Mouse (Mus musculus): ENCODE data around the gene Enc1. TPM values are rescaled to one million over a fixed set of nuclear protein-coding genes. Genes with fewer than 3 reads are reported as not detected.
A peak's percentile ranks its signal among the peaks of the same experiment; 100 is the strongest.

Enc1 gene
- polyA plus RNA-seq, 1 experiment: 8.5 TPM

DNA sequence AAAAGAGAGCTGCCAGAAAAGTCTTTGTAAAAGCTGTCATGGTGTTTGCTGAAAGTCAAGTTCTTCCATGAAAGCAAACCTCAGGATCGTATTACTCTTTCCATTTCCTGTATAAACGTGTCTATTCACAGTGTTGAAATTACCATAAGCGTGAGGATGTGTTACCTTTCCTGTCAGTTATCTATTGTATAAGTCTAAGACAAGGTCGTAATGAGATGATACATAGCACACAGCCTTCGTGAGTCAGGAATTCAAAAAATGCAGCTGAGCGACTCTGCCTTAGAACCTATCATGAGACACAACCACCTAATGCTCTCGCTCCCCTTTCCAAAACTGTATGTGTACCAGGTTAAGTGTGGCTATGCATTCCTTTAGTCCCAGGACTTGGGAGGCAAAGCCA lies 39.8 kb upstream of the Enc1 start:
- Histone ChIP-seq H3K27me3 (ENCODE audit: control insufficient read depth, insufficient read depth, low read length) (no peaks in the 10 kb centered on the region), H3K36me3 (ENCODE audit: control insufficient read depth, insufficient read depth, low read length) (no peaks in the 10 kb centered on the region), H3K4me1 (ENCODE audit: control insufficient read depth, insufficient read depth, low read length) (peaks cover 5% of the 10 kb centered on the region), H3K27ac (ENCODE audit: control insufficient read depth, insufficient read depth, low read depth, low read length) (no peak overlapping the region), H3K4me3 (ENCODE audit: control insufficient read depth, low read depth, low read length) (no peak overlapping the region)
- TF ChIP-seq POLR2A (IDR thresholded peaks at IDR 0.05; ENCODE audit: control insufficient read depth, low read depth, low read length) (no peak), CTCF (IDR thresholded peaks at IDR 0.05; ENCODE audit: control insufficient read depth, insufficient read depth, insufficient replicate concordance, low read depth, low read length) (no peak)

DNA sequence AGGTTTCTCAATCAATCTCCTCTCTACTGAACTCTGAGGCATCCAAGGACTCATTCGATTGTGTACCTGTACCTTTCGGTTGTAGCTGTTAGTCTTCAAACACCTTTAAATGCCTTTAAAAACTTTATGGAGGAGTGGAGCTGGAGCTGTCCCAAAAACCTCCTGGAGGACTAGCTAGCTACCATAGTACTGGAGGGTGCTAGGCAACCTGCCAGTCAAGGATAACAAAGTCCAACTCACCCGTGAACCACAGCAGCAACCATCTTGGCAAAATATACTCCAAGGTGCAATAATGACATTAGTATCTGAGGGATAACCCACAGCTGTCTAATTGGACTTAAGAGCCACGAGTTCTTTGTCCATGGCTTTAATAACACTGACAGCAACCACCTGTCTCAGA lies 39.0 kb upstream of the Enc1 start:
- H3K36me3 ChIP-seq (ENCODE audit: control insufficient read depth, insufficient read depth, low read length): no peaks in the 10 kb centered on the region
- H3K27me3 ChIP-seq (ENCODE audit: control insufficient read depth, insufficient read depth, low read length): no peaks in the 10 kb centered on the region
- peaks cover 5% of the 10 kb centered on the region for H3K4me1 ChIP-seq (ENCODE audit: control insufficient read depth, insufficient read depth, low read length)
- H3K27ac ChIP-seq (ENCODE audit: control insufficient read depth, insufficient read depth, low read depth, low read length): no peak overlapping the region
- TF ChIP-seq POLR2A (IDR thresholded peaks at IDR 0.05; ENCODE audit: control insufficient read depth, low read depth, low read length) (no peak), CTCF (IDR thresholded peaks at IDR 0.05; ENCODE audit: control insufficient read depth, insufficient read depth, insufficient replicate concordance, low read depth, low read length) (no peak)
- H3K4me3 ChIP-seq (ENCODE audit: control insufficient read depth, low read depth, low read length): no peak overlapping the region

DNA sequence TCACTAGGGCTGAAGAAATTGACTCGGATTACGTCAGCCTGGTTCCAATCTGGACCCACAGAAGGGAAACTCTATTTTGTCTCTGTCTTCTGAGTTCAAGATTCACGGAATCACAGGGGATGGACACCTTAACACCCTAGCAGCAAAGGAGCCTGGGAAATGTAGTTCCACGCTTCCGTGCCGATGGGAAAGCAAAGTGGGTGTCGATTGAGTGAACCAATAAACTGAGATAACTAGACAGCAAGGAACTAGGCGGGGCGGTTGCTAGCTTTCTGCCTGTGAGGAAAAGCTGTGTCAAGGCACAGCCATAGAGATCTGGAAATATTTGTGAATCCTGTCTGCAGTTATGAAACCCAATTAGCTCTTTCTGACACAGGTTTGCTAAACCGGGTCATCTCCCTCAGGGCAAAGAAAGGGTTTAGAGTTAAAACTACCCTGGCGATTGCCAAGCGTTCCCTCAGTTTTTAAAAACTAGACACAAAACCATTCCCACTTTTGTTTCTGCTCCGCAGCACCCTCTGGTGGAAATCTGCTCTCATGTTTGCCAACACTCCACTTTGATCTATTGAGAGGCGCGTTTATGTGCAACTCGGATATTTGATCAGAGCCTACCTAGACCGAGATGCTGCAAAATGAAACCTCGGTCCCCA lies 35.7 kb upstream of the Enc1 start:
- no peak for TF ChIP-seq POLR2A (IDR thresholded peaks at IDR 0.05; ENCODE audit: control insufficient read depth, low read depth, low read length)
- TF ChIP-seq CTCF (IDR thresholded peaks at IDR 0.05; ENCODE audit: control insufficient read depth, insufficient read depth, insufficient replicate concordance, low read depth, low read length): no peak
- H3K27ac ChIP-seq (ENCODE audit: control insufficient read depth, insufficient read depth, low read depth, low read length): no peak overlapping the region
- peak overlapping the region; percentile 28 for H3K4me3 ChIP-seq (ENCODE audit: control insufficient read depth, low read depth, low read length)
- H3K27me3 ChIP-seq (ENCODE audit: control insufficient read depth, insufficient read depth, low read length): no peaks in the 10 kb centered on the region
- no peaks in the 10 kb centered on the region for H3K36me3 ChIP-seq (ENCODE audit: control insufficient read depth, insufficient read depth, low read length)
- no peaks in the 10 kb centered on the region for H3K4me1 ChIP-seq (ENCODE audit: control insufficient read depth, insufficient read depth, low read length)

DNA sequence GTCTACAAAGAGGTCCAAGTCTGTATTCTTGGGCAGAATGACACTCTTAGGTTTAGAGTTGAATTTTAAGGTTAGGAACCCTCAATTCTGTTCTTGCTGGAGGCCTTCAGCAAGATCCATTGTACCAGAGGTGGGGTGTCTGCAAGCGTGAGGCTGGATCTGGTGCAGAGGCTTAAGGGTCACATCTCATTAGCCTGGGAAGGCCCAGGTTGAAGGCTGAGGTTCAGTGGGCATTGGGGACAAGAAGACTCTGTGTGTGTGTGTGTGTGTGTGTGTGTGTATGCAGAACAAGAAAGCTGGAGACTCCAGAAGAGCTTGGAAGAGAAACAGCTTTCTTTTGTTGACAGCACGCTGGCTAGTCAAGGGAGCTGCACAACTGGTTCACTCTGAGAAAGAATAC lies 34.9 kb upstream of the Enc1 start:
- Histone ChIP-seq H3K4me1 (ENCODE audit: control insufficient read depth, insufficient read depth, low read length) (no peaks in the 10 kb centered on the region), H3K4me3 (ENCODE audit: control insufficient read depth, low read depth, low read length) (no peak overlapping the region), H3K36me3 (ENCODE audit: control insufficient read depth, insufficient read depth, low read length) (no peaks in the 10 kb centered on the region), H3K27me3 (ENCODE audit: control insufficient read depth, insufficient read depth, low read length) (no peaks in the 10 kb centered on the region), H3K27ac (ENCODE audit: control insufficient read depth, insufficient read depth, low read depth, low read length) (no peak overlapping the region)
- TF ChIP-seq CTCF (IDR thresholded peaks at IDR 0.05; ENCODE audit: control insufficient read depth, insufficient read depth, insufficient replicate concordance, low read depth, low read length): no peak
- TF ChIP-seq POLR2A (IDR thresholded peaks at IDR 0.05; ENCODE audit: control insufficient read depth, low read depth, low read length): no peak

DNA sequence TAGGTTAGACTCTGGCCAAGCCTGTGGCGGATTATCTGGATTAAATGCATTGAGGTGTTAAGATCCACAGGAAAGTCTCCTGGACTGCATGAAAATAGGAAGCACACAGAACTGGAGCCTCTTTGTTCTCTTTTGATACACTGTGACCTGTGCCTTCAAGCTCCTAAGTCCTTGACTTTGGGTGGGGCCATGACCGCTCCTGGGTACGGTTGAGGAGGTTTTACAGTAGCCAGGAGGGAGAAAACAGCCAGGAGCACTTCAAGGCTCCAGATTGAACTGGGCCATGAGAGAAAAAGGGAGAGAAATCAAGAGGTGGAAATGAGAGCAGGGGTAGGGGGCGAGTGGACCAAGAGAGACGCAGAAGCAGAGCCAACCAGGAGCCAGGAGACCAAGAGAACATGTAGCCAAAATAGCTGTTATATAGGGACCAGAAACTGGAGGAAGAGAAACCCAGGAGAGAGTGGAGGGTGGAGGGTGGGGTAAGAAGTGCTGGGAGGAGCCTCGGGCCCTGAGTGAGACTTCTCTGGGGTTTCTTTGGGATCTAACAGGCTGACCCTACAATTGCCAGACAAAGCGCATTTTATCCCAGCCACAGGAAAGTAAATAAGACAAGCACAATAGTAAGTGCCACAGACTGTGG lies 33.3 kb upstream of the Enc1 start:
- Histone ChIP-seq H3K4me1 (ENCODE audit: control insufficient read depth, insufficient read depth, low read length) (no peaks in the 10 kb centered on the region), H3K4me3 (ENCODE audit: control insufficient read depth, low read depth, low read length) (no peak overlapping the region), H3K36me3 (ENCODE audit: control insufficient read depth, insufficient read depth, low read length) (no peaks in the 10 kb centered on the region), H3K27me3 (ENCODE audit: control insufficient read depth, insufficient read depth, low read length) (no peaks in the 10 kb centered on the region), H3K27ac (ENCODE audit: control insufficient read depth, insufficient read depth, low read depth, low read length) (no peak overlapping the region)
- TF ChIP-seq POLR2A (IDR thresholded peaks at IDR 0.05; ENCODE audit: control insufficient read depth, low read depth, low read length) (no peak), CTCF (IDR thresholded peaks at IDR 0.05; ENCODE audit: control insufficient read depth, insufficient read depth, insufficient replicate concordance, low read depth, low read length) (no peak)

DNA sequence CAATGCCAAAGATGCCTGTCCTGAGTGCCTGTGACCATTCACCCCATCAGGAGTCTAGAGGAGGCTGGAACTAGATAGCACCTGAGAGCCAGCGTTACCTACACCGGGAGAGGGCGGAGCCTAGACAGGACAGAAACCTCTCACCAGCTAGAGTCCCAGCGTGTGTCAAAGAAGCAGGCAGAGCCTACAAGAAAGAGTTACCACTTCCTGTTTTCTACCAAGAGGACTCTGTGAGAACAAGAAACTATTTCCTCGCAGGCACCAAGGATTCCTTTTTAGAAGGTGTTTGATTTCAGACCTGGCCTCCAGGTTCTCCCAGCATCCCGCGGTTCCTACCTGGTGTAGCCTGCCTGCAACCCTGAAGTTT lies 32.8 kb upstream of the Enc1 start:
- no peaks in the 10 kb centered on the region for H3K4me1 ChIP-seq (ENCODE audit: control insufficient read depth, insufficient read depth, low read length)
- H3K4me3 ChIP-seq (ENCODE audit: control insufficient read depth, low read depth, low read length): no peak overlapping the region
- H3K27me3 ChIP-seq (ENCODE audit: control insufficient read depth, insufficient read depth, low read length): no peaks in the 10 kb centered on the region
- no peaks in the 10 kb centered on the region for H3K36me3 ChIP-seq (ENCODE audit: control insufficient read depth, insufficient read depth, low read length)
- TF ChIP-seq POLR2A (IDR thresholded peaks at IDR 0.05; ENCODE audit: control insufficient read depth, low read depth, low read length) (no peak), CTCF (IDR thresholded peaks at IDR 0.05; ENCODE audit: control insufficient read depth, insufficient read depth, insufficient replicate concordance, low read depth, low read length) (no peak)
- no peak overlapping the region for H3K27ac ChIP-seq (ENCODE audit: control insufficient read depth, insufficient read depth, low read depth, low read length)

DNA sequence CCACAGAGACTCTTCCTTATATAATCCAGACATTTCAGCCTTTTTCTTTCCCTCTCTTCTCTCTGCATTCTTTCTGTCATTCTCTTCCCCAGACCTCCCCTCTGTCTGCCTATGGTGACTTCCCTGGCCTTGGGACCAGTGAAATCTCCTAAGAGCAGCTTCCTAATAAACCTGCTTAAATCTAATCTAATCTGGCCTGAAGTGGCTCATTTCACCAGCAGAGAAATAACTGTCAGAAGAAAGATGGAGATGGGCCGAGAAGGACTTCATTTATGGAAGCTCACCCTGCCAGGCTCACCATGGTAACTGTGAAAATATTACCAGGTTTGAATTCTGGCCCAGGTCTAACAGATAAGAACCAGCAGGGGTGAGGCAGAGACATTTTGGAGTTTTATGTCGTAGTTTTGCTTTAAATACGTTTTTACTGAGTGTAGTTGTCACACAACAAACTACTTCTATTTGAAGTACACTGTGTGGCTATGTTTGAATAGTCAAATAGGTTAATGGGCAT lies 32.4 kb upstream of the Enc1 start:
- H3K4me1 ChIP-seq (ENCODE audit: control insufficient read depth, insufficient read depth, low read length): no peaks in the 10 kb centered on the region
- TF ChIP-seq CTCF (IDR thresholded peaks at IDR 0.05; ENCODE audit: control insufficient read depth, insufficient read depth, insufficient replicate concordance, low read depth, low read length) (no peak), POLR2A (IDR thresholded peaks at IDR 0.05; ENCODE audit: control insufficient read depth, low read depth, low read length) (no peak)
- no peak overlapping the region for H3K4me3 ChIP-seq (ENCODE audit: control insufficient read depth, low read depth, low read length)
- H3K36me3 ChIP-seq (ENCODE audit: control insufficient read depth, insufficient read depth, low read length): no peaks in the 10 kb centered on the region
- no peaks in the 10 kb centered on the region for H3K27me3 ChIP-seq (ENCODE audit: control insufficient read depth, insufficient read depth, low read length)
- H3K27ac ChIP-seq (ENCODE audit: control insufficient read depth, insufficient read depth, low read depth, low read length): no peak overlapping the region

Measured in testis, adult 2 months (tissue).